Mouse (Mus musculus) embryonic fibroblast, embryonic 13.5 days (primary cell): ENCODE measurements around the gene 6430571L13Rik.

ENCODE experiments used
- CTCF ChIP-seq: IDR thresholded peaks from 2 replicates; pipeline ENCODE4 v1.5.1; 2011; ENCODE audit warnings: mild to moderate bottlenecking, control low read depth, low read length, moderate library complexity, borderline replicate concordance; ENCODE audit not compliant: insufficient read depth
- POLR2A ChIP-seq: IDR thresholded peaks from 2 replicates; pipeline ENCODE4 v1.6.1; 2011; ENCODE audit warnings: low read depth, mild to moderate bottlenecking, control low read depth, low read length, moderate library complexity

- TF ChIP-seq CTCF (no peak), POLR2A (no peak)
These were observed 4.0 kb upstream of the 6430571L13Rik start for GRCm38 (mm10) chr9:107336386-107336785.
